Mouse (Mus musculus) telencephalon, adult 2 months (tissue): ENCODE results near the gene Msrb1.
"Not testable (repeated sequence)": the region's sequence is repeated elsewhere in the genome, so short reads cannot be mapped to it uniquely, and the experiment has no call there.

Experiments
- DNase-seq: peaks from one replicate; pipeline ENCODE4 v3.0.0-alpha.2; 2011; ENCODE audit warnings: low read depth, low spot score

The Msrb1 gene

GRCm38 (mm10) chr17:24736330-24737051 is at the start of gene Msrb1:
Msrb1 (plus strand) TSS chr17:24736642.
- DNase-seq = peak; percentile 96

DNA sequence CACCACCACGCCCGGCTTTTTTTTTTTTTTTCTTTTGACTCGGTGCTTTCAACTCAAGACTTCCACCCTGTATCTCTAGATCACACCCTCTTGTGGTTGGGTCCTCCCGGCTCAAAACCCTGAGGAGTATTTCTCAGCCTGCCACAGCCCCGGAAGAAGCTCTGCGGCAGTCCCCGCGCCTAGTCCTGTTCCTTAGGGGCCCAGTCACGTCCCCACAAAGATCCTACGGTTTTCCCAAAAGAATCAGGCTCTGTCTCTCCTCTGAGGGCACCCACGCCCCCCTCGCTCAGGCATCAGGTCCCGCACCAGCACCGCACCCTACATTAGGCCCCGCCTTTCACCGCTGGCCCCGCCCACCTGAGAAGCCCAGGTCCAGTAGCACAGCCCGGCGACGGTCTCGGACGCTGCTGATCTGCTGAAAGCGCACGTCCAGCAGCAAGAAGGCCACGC is 49.3 kb upstream of the Msrb1 start:
- DNase-seq = no peak

GRCm38 (mm10) chr17:24687599-24687998 is 48.8 kb upstream of the Msrb1 start:
- no peak for DNase-seq

DNA sequence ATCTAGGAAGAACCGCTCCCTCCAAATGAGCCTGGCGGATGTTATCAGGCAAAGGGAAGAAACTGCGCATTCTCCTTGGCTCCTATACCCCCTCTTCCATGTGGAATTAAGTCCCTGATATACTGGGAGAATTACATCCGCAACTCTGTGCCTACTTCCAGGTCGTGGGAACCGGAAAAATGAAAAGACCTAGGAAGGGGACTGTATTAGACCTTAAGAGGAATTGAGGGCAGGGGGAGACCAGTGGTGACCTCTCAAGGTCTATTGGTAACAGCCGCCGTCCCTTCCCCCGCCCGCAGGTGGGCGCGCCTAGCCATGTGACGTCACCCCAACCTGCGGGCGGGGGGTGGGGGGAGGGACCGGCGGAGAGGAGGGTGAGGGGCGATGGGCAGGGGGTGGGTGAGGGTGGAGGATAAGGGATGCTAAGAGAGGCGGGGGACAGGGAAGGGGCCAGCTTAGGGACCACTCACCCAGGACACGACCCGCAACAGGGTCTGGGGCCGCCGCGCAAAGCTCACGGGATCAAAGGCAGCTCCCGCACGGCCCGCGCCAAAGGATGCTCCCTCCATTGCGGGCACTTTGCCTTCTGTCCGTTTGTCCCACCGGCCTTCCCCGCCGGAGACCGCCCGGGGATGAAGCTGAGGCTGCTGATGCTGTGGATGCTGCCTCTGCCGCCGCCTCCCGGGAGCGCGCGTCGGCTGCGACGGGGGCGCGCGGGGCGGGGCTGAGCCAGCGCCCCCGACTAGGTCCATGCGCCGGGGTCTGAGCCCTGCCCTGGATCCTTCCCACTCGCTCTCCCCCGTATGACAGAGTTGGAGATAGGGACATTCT is 47.0 kb upstream of the Msrb1 start, which contains the start of gene Syngr3:
TSS of gene Syngr3 (minus strand) at position 705 of the 831 bp plus-strand sequence.
- DNase-seq = no peak

DNA sequence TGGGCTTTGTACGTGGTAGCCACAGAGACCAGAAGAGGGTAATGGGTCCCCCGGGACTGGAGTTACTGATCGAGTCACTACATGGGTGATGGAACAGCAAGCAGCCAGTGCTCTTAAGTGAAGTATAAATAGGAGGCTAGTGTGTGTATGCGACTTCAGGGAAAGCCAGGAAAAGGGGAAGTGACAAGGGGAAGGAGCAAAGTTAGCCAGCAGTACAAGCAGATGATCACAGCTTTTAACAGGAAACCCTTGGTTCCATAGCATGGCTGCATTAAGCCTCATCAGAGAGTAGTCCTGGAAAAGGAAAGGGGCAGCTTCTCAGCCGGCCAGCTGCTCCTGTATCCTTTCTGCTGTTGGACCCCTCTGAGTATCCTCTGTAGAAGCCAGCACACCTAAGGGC is 44.1 kb upstream of the Msrb1 start:
- DNase-seq = no peak

DNA sequence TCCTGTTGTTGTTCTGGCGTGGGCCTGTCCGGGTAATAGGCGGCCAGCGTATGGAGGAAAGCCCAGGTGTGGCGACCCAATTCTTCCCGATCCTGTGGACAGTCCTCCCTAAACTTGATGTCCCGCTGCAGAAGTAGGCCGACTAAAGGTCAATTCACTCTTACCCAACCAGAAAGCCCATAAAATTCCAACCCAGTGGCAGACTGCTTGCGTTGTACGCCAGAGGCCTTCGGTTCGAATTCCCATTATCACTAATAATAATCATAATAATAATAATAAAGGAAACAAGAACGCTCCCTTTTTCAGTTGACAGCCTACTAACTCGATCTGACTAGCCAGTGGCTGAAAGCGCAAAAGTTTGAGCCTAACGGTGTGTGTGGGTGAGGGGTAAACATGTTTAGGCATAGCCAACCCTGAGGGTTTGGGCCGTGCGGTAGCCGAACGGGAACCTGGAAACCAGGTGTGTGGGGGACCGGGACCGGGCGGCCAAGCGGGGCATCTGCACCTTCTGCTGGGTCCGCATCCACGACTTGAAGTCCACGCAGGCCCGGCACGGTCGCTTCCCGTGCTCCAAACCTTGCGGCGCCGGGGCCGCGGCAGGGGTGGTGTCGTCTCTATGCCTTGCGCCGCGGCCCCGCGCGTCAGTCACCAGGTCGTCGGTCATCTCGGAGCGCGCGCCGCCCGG is 41.0 kb upstream of the Msrb1 start:
- DNase-seq = no peak

- no peak for DNase-seq
Measured at GRCm38 (mm10) chr17:24696011-24696697, 40.3 kb upstream of the Msrb1 start, which contains the start of the genes Gfer and Noxo1. Gfer (minus strand) TSS chr17:24696156. Noxo1 (plus strand) TSS chr17:24696234.

- no peak for DNase-seq
Measured at GRCm38 (mm10) chr17:24697985-24698384, 38.5 kb upstream of the Msrb1 start.

- no peak for DNase-seq
Measured at GRCm38 (mm10) chr17:24698715-24699114, 37.7 kb upstream of the Msrb1 start.

DNA sequence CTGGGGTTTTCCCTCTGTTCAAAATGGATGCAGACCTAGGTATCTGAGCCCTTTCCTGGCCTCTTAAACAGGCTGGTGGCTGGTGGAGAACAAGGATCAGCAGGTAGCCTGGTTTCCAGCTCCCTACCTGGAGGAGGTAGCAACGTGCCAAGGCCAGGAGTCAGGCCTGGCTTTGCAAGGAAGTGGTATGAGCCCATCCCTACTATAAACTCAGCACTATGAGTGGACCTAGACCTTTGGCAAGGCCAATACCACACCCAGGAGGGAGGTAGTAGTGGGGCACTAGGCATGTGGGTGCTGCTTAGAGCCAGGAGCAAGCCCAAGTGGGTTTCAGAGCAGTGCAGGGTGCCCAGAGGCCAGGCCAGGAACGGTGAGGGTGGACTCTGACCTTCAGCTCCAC is 37.0 kb upstream of the Msrb1 start:
- DNase-seq = no peak

- DNase-seq = no peak
Measured at GRCm38 (mm10) chr17:24701251-24701650, 35.2 kb upstream of the Msrb1 start.

DNA sequence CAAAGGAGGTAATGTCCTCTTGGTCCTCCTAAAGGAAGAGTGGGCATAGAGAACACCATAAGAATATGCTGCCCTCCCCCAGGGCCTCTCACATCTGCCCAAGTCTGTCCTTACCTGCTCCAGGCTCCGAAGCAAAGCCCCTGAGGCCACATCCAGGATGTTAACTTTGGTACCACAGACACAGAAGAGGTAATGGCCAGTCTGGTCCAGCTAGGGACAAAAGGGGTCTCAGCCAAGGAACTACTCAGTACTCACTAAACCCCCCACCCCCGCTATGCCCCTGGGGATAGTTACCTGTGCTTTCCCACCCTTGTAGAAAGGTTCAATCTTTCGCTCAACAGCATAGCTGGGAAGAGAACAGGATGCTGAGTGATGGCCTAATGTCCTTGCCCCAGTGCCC is 30.6 kb upstream of the Msrb1 start:
- DNase-seq = no peak

DNA sequence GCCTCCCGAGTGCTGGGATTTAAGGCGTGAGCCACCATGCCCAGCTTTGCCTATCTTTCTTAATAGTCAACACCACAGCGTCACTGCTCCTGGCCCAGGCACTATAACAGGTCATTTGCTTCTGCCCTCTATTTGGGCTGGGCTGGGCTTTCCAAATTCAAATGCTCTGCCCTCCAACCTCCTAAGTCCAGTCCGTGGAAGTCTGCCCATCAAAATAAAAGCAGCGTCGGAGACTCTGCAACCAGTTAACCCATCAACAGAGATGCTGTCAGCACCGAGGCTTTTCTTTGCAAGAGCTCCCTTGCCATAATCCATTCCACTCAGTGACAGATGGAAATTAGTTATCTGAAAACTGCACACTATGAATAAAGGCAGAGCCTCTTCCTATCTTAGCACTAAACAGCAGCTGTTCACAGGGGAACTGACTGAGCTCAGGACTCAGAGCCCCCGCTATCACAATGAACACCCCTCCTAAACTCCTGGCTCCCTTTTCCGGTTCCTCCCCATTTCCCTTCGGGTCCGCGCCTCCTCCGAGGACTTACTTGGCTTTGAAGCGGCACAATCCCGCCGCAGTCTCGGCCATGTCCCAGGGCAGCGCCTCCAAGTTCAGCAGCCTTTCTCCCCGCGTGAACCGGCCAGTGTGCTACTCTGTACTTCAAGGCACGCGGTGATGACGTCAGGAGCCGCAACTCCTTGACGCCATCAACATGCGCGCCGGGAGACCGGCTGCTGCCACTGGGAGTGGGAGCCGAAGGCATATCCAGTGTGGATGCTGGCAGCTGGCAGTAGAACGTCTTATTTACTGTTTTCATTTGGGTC is 29.3 kb upstream of the Msrb1 start, which contains the start of gene Tbl3:
TSS of gene Tbl3 (minus strand) at position 679 of the 819 bp plus-strand sequence.
- peak; percentile 91 for DNase-seq

DNA sequence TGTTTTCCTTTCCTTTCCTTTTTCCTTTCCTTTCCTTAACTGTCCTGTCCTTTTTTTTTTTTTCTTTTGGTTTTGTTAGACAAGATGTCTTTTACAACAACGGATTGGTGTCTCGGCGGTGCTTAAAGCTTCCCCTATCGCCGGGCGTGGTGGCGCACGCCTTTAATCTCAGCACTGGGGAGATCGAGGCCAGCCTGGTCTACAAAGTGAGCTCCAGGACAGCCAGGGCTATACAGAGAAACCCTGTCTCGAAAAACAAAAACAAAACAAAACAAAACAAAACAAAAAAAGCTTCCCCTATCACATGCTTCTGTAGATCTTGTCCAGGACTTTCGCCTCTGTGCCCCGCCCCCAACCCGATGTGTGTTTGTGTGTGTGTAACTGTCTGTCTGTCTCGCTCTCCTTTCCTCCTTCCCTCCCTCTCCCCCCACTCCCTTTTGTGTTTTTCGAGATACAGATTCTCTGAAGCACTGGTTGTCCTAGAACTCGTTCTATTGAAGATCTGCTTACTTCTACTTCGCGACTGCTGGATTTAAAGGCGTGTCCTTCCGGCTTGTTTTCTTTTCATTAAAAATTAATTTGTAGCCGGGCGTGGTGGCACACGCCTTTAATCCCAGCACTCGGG is 28.5 kb upstream of the Msrb1 start:
- no peak for DNase-seq

- no peak for DNase-seq
Measured at GRCm38 (mm10) chr17:24708646-24709045, 27.8 kb upstream of the Msrb1 start.

DNA sequence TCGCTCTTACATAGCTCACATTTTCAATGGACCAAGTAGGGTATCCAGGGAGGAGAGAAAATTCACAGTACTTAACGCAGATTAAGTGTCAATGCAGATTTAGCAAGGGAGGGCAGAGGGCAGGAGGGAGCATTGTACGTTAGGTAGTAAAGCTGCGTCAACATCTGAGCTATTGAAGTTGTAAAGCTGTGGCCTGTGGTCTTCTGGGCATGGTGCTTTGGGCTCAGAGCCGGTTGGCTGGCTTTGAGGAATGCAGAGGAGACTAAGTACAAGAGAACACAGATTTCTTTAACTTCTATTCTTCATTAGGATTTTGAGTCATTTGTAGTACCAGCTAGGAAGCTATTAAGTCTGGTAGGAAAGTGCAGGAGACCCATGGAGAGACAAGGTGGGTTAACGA is 20.9 kb upstream of the Msrb1 start:
- no peak for DNase-seq

DNA sequence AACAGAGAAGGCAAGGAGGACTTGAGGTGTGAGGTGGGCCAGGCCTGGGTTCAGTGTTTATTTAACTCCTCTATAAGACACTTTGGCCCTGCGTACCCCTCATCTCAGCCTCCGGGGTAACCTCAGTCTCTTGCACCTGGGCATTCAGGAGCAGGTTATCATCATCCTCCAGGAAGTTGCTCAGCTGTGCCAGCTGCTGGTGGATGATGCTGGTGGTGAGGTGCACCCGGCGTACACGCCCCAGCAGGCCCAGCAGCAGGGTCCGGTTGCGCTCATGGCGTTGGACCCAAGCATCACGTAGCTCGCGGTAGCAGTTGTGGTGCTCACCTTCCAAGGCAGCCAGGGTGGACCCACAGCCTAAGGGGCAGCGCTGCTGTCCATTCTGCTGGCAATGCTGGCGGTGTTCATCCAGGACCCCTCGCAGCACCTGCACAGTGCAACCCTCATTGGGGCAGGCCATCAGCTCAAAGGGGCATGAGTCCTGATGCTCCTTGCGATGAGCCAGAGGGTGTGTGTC is 20.2 kb upstream of the Msrb1 start:
- DNase-seq = no peak

- no peak for DNase-seq
Measured at GRCm38 (mm10) chr17:24717943-24718342, 18.5 kb upstream of the Msrb1 start, which contains the start of the genes Rnf151 and Rps2. Rnf151 (minus strand) TSS chr17:24718063. Rps2 (plus strand) TSS chr17:24718116.

GRCm38 (mm10) chr17:24718938-24719337 is 17.5 kb upstream of the Msrb1 start:
- not testable (repeated sequence) for DNase-seq
